Mouse (Mus musculus): ENCODE measurements around the gene Helz.

Gene Helz

DNA sequence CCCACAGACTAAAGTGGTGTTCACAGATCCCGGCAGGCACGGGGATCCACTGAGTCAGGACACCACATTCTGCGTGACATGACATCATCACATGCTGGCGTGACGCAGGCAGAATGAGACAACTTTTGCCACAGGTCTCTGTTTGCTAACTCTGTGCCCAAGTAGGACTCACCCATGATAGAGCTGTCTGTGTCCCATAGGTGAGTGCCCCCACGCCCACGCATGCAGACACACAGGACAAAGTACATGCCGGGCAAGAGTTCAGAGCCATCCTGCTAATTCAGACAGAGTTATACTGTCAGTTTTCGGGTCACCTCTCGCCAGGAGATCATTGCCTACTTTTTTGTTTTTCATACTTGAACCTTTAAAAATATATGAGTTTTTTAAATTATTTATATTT is 140.8 kb downstream of the Helz start:
- no peaks in the 10 kb centered on the region for H3K27me3 ChIP-seq (ENCODE audit: control insufficient read depth, insufficient read depth, low read length, poor library complexity, severe bottlenecking)
- DNase-seq (ENCODE audit: low read depth, low spot score), result no peak
- peaks cover 7% of the 10 kb centered on the region for H3K36me3 ChIP-seq (ENCODE audit: control insufficient read depth, insufficient read depth, low read length, poor library complexity, severe bottlenecking)

DNA sequence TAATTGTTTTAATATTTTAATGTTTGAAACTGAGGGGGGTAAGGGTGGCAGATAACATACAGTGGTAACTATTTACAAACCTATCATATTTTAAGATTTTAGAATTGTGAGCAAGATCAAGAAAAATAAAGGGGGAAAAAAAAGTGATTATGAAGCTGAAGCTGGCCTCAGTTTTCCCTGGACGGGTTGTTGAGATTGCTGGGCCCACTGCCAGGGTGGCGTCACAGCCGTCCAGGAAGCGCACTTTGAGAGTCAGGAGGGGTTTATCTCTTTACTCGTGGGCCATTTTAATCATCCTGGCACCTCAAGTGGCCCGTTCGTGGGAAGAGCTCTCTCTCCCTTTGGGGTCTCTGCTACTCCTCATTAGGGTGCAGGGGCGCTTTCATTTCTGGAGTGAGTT is 143.8 kb downstream of the Helz start:
- Histone ChIP-seq H3K27me3 (ENCODE audit: control insufficient read depth, insufficient read depth, low read length, poor library complexity, severe bottlenecking) (no peaks in the 10 kb centered on the region), H3K36me3 (ENCODE audit: control insufficient read depth, insufficient read depth, low read length, poor library complexity, severe bottlenecking) (no peaks in the 10 kb centered on the region)
- no peak for DNase-seq (ENCODE audit: low read depth, low spot score)

DNA sequence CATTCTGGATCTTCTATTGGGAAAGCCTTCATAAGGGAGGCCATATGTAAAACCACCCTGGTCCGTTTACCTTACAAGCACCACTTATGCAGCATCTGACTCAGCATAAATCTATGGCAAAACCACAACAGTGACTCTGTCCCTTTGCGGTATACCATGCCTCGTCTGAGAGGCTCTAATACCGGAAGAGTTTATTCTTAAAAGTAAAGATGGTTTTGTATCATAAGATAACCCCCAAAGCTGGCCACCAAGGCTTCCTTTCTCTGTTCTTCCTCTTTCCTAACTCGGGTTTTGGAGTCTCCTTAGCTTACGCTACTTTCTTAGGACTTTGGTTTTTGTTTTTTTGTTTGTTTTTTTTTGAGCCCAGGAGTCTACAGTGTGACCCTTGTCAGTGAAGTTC is 145.6 kb downstream of the Helz start:
- no peaks in the 10 kb centered on the region for H3K36me3 ChIP-seq (ENCODE audit: control insufficient read depth, insufficient read depth, low read length, poor library complexity, severe bottlenecking)
- H3K27me3 ChIP-seq (ENCODE audit: control insufficient read depth, insufficient read depth, low read length, poor library complexity, severe bottlenecking), result no peaks in the 10 kb centered on the region
- DNase-seq (ENCODE audit: low read depth, low spot score), result no peak

DNA sequence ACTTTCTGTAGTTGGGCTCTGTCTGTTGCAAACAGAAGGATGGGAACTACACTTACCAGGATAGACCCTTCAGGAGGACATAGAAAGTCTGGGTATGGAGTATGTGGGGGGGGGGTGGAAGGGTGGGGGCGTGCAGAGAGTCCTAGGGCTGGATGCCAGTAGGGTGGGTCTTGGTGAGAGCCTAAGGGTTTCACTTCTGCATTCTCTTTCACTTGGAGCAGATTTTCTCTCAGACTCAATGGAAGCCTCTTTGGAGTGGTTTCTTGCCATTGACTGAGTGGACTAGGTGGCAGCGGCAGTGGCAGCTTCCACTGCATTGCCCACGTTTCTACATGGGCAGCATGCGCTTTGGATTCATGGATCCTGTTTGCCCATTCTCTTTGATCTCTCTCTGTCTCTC is 152.2 kb downstream of the Helz start:
- no peak for DNase-seq (ENCODE audit: low read depth, low spot score)
- no peaks in the 10 kb centered on the region for H3K27me3 ChIP-seq (ENCODE audit: control insufficient read depth, insufficient read depth, low read length, poor library complexity, severe bottlenecking)
- H3K36me3 ChIP-seq (ENCODE audit: control insufficient read depth, insufficient read depth, low read length, poor library complexity, severe bottlenecking), result no peaks in the 10 kb centered on the region

DNA sequence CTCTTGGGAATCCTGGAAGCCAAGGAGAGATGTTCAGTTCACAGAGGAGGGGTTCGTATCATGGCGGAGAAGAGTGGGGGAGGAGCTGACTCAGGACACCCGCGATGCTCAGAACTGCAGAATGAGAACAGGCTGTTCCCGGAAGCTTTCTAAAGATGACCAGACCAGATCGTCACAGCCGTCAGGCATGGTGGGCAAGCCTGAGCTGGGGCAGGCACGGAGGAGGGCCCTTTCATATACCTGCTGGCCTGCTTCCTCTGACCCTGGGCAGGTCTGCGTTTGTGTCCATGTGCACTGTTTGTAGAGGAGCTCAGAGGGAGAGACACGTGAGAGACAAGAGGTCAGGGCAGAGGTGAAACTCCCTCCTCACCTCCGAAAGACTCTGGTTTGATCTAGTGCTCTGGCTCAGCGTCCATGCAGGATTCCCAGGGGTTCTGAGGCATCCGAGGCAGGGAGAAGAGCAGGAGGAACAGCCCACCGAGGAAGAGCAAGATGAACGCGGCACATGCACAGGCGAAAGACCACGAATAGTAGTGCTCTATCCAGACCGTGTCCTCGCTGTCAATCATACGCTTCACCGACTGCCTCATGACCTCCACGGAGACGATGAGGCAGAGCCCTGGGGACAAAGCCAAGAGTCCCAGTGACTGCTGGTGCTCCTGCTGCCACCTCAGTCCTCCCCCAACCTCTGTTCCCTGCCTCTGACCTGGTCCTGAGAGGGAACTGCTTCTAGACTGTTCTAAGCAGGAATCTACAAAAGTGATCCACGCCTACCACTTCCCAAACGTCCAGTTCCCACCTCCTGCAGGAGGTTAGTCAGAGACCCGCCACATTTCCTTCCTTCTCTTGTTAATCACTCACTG is 155.8 kb downstream of the Helz start:
- no peak for DNase-seq (ENCODE audit: low read depth, low spot score)
- Histone ChIP-seq H3K36me3 (ENCODE audit: control insufficient read depth, insufficient read depth, low read length, poor library complexity, severe bottlenecking) (no peaks in the 10 kb centered on the region), H3K27me3 (ENCODE audit: control insufficient read depth, insufficient read depth, low read length, poor library complexity, severe bottlenecking) (no peaks in the 10 kb centered on the region)

DNA sequence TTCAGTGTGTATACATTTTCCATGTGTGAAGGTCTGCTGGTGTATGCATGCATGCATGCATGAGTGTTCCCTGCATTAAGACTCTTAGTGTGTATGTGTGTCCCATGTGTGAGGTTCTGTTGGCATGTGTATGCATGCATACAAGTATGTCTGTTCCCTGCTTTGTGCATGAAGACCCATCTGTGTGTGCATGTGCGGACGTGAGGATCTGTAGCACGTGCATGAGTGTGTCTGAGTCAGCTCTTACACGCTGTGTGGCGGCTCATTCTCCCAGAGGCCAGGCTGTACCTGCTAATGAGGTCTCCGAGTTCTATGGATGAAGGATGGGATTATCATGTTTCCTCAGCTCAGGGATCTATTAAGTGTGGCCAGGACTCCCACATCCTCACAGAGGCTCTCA is 157.3 kb downstream of the Helz start:
- no peaks in the 10 kb centered on the region for H3K36me3 ChIP-seq (ENCODE audit: control insufficient read depth, insufficient read depth, low read length, poor library complexity, severe bottlenecking)
- DNase-seq (ENCODE audit: low read depth, low spot score), result no peak

DNA sequence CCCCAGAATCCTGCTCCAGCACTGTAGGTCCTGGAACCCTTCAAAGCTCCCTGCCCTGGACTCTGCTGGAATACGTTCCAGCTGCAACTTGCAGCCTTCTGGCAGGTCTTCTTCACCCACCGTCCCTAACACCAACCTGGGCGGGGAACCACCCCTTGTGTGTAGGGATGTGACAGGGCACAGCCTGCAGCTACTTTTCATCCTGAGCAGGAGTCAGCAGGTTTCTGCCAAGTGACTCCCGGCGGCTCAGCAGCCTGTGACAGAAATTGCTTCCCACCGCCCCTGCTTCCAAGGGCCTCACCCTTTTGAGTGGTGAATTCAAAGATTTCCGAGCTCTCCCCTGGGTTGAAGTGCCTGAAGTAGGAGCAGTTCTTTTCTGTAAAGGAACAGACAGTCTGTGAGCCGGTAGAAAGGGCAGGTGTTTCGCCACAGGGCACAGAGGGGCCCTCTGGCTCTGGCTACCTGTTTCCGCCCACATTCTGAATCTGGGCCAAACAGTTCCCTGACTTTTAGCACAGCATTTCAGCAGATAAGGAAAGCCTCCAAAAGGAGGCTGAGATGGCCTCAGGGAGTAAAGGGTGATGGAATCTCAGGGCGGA is 157.8 kb downstream of the Helz start:
- no peaks in the 10 kb centered on the region for H3K36me3 ChIP-seq (ENCODE audit: control insufficient read depth, insufficient read depth, low read length, poor library complexity, severe bottlenecking)
- DNase-seq (ENCODE audit: low read depth, low spot score), result no peak
- no peaks in the 10 kb centered on the region for H3K27me3 ChIP-seq (ENCODE audit: control insufficient read depth, insufficient read depth, low read length, poor library complexity, severe bottlenecking)

More for the DNA sequence above, 157.3 kb downstream of the Helz start:
- H3K27me3 ChIP-seq (ENCODE audit: control insufficient read depth, insufficient read depth, low read length, poor library complexity, severe bottlenecking), result no peaks in the 10 kb centered on the region

DNA sequence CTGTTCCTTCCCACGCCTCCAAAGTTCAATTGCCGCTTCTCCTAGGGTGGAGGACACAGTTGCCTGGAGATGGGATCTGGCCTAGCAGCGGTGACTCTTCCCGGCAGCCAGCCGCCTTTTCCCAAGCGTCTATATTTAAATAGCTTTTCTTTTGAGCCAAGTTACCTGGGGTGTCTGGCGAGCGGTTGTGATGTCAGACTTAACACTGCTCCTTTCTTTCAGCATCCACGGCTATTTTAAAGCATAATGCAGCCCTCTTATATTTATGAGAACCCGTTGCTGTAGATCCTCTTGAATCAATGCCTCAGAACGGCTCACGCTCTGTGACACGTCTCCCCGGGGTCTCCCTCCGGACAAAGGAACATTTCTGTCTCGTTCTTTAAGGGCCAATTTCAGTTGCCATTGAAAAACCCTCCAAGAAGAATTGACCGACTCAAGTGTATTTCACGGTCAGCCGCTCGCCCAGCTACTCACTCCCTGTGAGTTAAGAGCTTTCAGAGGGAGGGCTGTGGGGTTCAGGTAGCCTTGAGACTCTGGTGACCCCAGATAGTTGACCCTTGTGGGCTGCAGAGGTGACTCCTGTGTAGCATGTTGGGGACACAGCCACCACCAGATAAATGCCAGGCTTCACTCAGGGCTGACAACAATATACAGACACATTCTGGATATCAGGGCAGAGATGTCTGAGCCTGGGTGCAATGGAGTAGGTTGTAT is 160.3 kb downstream of the Helz start:
- Histone ChIP-seq H3K27me3 (ENCODE audit: control insufficient read depth, insufficient read depth, low read length, poor library complexity, severe bottlenecking) (no peaks in the 10 kb centered on the region), H3K36me3 (ENCODE audit: control insufficient read depth, insufficient read depth, low read length, poor library complexity, severe bottlenecking) (no peaks in the 10 kb centered on the region)
- DNase-seq (ENCODE audit: low read depth, low spot score), result no peak

DNA sequence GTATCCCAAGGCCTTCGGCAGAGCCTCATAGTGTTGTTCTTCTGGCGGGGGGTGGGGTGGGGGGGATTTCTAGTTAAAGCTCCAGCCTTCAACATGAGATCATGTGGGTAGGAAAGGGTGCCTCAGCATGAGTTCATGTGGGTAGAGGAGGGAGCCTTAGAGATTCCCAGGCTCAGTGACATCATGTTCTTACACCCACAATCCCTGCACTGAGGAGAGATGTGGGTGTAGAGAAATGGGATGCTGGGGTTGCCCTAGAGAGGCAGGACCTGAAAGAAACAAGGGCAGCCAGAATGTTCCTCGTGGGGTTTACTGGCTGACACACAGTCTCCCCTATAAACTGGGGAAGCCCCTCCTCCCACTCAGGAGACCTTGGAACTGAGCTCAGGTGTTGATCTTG is 162.6 kb downstream of the Helz start:
- no peaks in the 10 kb centered on the region for H3K27me3 ChIP-seq (ENCODE audit: control insufficient read depth, insufficient read depth, low read length, poor library complexity, severe bottlenecking)
- DNase-seq (ENCODE audit: low read depth, low spot score), result no peak
- no peaks in the 10 kb centered on the region for H3K36me3 ChIP-seq (ENCODE audit: control insufficient read depth, insufficient read depth, low read length, poor library complexity, severe bottlenecking)

DNA sequence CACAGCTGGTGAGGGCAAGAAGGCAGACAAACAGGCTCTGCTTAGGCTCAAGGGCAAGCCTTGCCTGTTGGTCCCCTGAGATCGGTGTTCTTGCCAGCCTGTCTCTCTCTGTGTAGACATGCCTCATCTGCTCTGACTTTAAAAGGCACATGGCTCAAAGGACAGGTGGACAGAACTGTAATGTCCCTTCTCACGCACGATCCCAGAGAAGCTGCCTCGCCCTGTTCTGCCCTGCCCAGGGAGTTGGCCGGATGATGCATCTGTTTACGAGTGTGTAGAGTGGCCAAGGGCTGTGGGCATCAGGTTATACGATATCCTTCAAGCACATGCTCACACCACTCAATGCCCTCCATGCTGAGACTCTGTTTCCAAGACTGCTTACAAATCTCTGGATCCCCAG is 166.6 kb downstream of the Helz start:
- Histone ChIP-seq H3K36me3 (ENCODE audit: control insufficient read depth, insufficient read depth, low read length, poor library complexity, severe bottlenecking) (no peaks in the 10 kb centered on the region), H3K27me3 (ENCODE audit: control insufficient read depth, insufficient read depth, low read length, poor library complexity, severe bottlenecking) (no peaks in the 10 kb centered on the region)
- DNase-seq (ENCODE audit: low read depth, low spot score), result no peak

DNA sequence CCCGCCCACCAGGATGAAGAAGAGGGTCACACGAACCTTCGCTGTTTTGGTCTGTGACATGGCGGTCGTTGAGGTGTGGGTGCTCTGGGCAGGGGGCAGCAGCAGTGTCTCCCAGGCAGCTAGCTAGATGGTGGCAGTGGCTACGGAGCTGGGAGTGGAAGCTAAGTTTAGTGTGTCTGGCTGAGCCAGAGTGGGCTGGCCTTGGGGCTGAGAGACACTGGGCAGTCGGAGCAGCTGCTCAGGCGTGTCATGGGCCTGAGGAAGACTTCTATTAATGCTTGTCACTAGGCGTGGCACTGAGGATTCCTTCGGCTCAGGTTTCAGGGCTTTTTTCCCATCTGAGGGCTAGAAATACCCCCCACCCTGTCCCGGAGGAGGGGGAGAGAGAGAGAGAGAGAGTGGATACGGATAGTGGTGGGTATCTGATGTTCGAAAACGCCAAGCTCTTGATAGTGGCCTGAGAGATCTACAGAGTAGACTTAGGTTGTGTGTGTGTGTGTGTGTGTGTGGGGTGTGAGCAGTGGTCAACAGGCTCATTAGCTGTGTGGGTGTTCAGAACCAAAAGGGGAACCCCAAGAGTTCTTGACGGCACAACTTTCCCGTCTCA is 168.7 kb downstream of the Helz start, which contains the start of gene Cacng1:
Cacng1 (minus strand) TSS at position 191 of the 607 bp plus-strand sequence.
- Histone ChIP-seq H3K36me3 (ENCODE audit: control insufficient read depth, insufficient read depth, low read length, poor library complexity, severe bottlenecking) (no peaks in the 10 kb centered on the region), H3K27me3 (ENCODE audit: control insufficient read depth, insufficient read depth, low read length, poor library complexity, severe bottlenecking) (no peaks in the 10 kb centered on the region)
- no peak for DNase-seq (ENCODE audit: low read depth, low spot score)

DNA sequence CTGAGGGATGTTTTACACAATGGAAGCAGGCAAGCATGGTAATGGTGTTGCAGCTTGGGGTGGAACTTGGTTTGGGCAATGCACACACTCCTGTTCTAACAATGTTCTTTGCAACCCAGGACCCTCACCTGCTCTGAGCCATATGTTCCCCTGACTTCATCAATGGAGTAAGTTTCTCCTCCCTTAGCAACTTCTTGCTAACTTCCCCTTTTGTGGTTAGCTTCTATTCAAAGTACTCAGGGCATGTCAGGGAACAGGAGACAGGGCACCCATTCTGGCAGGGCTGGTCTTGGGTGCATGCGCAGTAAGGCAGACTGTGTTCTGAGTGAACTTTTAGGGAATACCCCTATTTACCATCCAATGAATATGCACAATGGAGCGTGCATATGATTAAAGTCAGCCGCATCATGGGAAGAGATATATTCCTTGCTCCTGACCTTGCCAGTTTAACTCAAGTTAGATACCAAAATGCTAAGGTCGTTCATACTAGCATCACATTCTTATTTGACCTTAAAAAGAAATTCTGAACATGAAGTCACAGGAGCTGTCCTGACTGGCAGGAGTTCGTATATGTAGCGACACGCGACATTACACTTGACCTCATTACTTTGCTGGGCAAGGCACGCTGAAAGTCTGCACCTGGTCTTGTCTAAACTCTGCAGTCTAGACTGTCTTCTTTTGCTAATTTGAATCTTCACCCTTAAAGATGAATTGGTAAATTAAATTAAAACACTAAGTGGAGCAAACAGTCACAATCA is 172.7 kb downstream of the Helz start:
- H3K27me3 ChIP-seq (ENCODE audit: control insufficient read depth, insufficient read depth, low read length, poor library complexity, severe bottlenecking), result no peaks in the 10 kb centered on the region
- peak; percentile 32 for DNase-seq (ENCODE audit: low read depth, low spot score)
- H3K36me3 ChIP-seq (ENCODE audit: control insufficient read depth, insufficient read depth, low read length, poor library complexity, severe bottlenecking), result no peaks in the 10 kb centered on the region

DNA sequence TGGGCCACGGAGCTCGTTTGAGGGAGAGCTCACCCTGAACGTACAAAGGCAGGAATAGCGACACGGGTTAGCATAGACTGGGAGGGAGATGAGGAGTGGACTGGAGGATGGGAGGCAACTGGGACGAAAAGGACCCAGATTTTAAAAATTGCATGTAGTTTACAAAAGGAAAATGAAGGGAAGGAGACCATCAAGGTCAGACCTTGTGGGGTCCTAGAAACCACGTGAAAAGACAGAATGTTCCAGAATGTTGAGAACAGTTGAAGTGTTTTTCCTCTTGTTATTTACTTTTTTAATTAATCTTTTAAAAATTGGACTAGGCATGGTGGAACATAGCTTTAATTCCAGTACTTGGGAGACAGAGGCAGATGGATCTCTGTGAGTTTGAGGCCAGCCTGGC is 173.3 kb downstream of the Helz start:
- no peaks in the 10 kb centered on the region for H3K36me3 ChIP-seq (ENCODE audit: control insufficient read depth, insufficient read depth, low read length, poor library complexity, severe bottlenecking)
- no peaks in the 10 kb centered on the region for H3K27me3 ChIP-seq (ENCODE audit: control insufficient read depth, insufficient read depth, low read length, poor library complexity, severe bottlenecking)
- DNase-seq (ENCODE audit: low read depth, low spot score), result no peak

DNA sequence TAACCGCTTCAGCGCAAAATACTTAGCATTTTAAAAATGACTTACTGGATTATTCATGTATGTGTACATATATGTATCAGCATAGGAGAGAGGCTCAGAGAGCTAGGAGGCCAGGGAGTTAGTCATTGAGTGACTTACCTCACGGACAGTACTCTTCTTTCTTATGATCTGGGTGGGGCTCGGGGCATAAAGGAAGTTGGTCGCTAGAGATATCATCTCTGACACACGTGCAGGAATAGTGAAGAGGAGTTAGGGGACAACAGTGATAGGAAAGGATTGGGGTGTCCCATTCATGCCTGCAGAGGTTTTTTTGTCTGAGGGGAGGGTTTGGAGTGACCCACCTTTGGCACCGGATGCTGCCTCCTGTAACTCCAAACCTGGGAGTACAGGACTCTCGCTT is 176.9 kb downstream of the Helz start:
- DNase-seq (ENCODE audit: low read depth, low spot score), result no peak
- Histone ChIP-seq H3K27me3 (ENCODE audit: control insufficient read depth, insufficient read depth, low read length, poor library complexity, severe bottlenecking) (no peaks in the 10 kb centered on the region), H3K36me3 (ENCODE audit: control insufficient read depth, insufficient read depth, low read length, poor library complexity, severe bottlenecking) (no peaks in the 10 kb centered on the region)

All from splenic B cell, adult 2 months (primary cell).